Mouse (Mus musculus) ovary, postnatal 10 days (tissue): ENCODE measurements around the gene BC025920.
"Not testable (repeated sequence)": the region's sequence is repeated elsewhere in the genome, so short reads cannot be mapped to it uniquely, and the experiment has no call there.

Source experiments
- DNase-seq: peaks from one replicate; pipeline ENCODE4 v3.0.0; 2022; ENCODE audit warnings: low spot score

BC025920 gene

DNA sequence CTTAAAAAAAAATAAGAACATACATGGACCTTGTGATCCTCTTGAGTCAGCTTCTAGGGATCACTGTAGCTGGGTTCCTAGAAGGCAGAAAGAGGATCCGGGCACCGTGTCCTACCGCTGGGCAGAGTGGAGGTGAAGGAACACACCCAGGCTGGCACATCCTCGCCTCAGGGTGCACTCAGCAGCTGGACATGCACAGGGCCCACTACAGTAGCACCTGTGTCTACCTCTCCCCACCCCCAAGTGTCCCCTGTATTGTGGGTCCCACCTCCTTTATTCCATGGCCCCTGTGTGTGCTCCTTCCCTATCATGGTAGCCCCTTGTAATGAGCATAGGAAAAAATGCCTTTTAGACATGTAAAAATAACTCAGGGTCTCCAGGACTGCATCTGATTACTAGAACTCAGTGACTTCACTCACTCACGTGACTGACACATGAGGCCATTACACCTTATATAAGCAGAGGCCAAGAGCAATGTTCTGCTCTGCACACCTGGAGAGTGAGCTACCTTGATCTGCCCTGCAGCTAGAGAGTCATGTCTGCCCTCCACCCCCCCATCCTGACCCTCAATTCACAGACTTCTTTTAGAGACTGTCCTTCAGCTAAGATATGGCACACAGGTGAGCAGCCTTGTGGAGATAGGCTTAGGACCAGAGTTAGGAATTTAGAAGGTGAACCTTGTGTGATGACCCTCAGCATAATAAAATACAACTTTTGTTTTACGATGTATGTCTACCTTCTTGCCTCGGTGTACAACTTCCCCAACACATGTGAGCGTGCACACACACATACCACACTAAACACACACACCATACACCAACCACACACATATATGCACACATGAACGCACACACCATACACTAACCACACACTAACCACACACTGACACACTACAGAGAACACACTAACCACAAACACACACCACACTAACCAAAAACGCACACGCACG lies 1.8 kb upstream of the BC025920 start:
- no peak for DNase-seq

- peak; percentile 71 for DNase-seq
Measured at GRCm38 (mm10) chr10:81604968-81605665, 953 bp upstream of the BC025920 start.

DNA sequence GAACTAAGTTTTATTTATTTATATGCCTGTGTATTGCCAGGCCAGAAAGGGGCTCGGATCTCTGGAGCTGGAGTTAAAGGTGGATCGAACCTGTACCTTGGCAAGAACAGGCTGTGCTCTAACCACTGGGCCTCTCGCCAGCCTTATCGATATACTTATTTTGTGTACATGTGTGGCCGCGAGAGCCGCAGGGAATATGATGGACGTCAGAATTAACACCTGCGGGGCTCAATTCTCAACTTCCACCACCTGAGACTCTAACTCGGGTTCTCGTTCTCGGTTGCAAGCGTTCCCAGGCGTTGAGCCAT lies 450 bp upstream of the BC025920 start:
- DNase-seq: no peak

GRCm38 (mm10) chr10:81608308-81608707 lies 2.2 kb downstream of the BC025920 start:
- DNase-seq: no peak

- DNase-seq: no peak
Measured at GRCm38 (mm10) chr10:81612779-81613178, 6.7 kb downstream of the BC025920 start.

- no peak for DNase-seq
Measured at GRCm38 (mm10) chr10:81615486-81615885, 9.4 kb downstream of the BC025920 start.

- no peak for DNase-seq
Measured at GRCm38 (mm10) chr10:81619976-81620375, 13.9 kb downstream of the BC025920 start.

DNA sequence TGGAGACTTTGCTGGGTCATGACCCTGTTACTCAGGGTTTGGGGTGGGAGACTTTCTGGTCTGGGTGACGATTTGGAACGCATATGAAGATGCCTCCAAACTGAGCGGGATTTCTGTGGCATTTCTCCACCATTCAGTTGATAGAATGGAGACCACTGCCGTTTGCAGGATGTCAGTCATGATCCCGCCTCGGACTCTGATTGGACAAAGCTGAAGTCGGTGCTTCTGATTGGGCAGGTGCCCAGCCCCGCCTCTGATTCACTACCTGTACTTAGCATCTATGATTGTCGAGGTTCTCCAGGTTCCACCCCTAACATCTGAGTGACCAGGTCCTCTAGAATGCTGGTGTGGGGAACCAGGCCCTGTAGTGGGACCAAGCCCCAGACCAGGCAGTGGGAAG lies 14.7 kb downstream of the BC025920 start:
- DNase-seq: no peak

DNA sequence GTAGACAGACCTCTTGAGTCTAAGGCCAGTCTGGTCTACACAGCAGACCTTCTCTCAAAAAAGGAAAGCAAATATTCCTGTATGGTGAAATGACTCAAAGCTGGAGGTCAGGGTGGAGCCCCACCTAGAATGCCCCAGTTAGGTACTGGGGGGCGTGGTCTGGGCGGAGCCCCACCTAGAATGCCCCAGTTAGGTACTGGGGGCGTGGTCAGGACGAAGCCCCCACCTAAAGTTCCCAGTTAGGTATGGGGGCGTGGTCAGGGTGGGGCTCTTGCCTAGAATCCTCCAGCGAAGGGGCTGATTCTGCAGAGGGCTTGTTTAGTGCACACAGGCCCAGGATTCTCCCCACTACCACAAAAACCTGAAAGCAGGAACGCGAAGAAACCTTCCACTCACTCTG lies 17.4 kb downstream of the BC025920 start:
- DNase-seq: no peak

DNA sequence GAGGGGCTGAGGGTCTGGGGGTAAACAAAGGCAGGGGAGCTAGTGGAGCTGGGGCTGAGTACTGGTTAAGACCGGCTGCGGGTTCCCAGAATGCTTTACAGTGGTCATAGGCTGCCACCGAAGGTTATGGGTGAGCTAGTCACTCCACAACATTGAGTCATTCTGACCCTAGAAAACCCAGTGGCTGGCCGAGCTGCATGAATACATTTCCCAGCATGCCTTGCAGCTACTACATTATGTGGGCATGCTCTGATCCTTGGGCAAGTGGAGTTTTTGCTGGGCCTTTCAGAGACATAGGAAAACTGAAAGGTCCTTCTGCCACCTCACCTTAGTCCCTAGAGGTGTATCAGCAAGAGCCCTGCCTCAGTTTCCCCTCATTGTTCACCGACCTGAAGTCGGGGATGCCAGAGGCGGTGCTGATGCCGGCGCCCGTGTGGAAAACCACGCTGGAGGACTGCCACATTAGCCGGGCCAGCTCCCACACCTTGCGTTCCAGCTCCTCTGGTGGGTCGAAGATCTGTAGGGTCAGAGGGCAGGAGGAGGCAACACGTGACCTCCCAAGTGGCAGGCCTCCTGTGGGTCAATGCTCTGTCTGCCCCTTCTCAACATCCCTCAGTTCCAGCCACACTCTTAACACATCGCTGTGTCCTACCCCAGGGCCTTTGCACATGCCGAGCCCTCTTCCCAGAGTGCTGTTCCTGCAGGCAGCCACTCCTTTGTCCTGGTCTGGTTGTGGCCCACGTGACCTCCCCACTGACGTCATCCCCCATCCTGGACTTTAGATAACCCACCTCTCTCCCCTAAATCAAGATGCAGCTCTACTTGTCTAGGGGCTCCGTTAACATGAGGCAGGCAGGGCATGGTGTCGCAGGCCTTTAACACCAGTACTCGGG lies 20.3 kb downstream of the BC025920 start:
- no peak for DNase-seq

GRCm38 (mm10) chr10:81626994-81627835 lies 21.1 kb downstream of the BC025920 start, which contains the start of gene Sirt6:
Gene Sirt6, minus strand, starts transcription at chr10:81627797.
- DNase-seq: peak; percentile 84

GRCm38 (mm10) chr10:81627836-81628220 lies 21.8 kb downstream of the BC025920 start:
- no peak for DNase-seq

- no peak for DNase-seq
Measured at GRCm38 (mm10) chr10:81628390-81628789, 22.3 kb downstream of the BC025920 start, which contains the start of gene Ankrd24. Gene Ankrd24, plus strand, starts transcription at chr10:81628540.

GRCm38 (mm10) chr10:81633253-81634099 lies 27.4 kb downstream of the BC025920 start:
- DNase-seq: peak; percentile 44

GRCm38 (mm10) chr10:81636338-81636737 lies 30.3 kb downstream of the BC025920 start:
- no peak for DNase-seq

- DNase-seq: no peak
Measured at GRCm38 (mm10) chr10:81638101-81638500, 32.0 kb downstream of the BC025920 start.

GRCm38 (mm10) chr10:81640825-81641224 lies 34.8 kb downstream of the BC025920 start:
- DNase-seq: not testable (repeated sequence)

DNA sequence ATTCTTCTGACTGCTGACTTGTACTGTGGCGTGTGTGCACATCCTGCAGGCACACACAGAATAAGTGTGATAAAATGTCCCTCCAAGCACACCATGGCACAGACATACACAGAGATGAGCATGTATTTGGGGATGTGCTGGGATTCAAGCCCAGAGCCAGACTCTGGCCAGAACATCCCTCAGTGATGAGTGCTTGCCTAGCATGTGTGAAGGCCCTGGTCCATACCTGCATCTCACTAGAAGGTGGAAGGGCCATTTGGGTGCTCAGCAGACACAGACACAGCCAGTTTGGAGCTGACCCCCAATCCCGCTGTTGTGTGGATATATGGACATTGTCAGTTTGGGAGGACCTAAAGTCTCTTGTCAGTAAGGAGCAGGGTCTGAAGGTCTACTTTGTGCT lies 35.5 kb downstream of the BC025920 start:
- no peak for DNase-seq

- no peak for DNase-seq
Measured at GRCm38 (mm10) chr10:81641978-81642647, 36.0 kb downstream of the BC025920 start.
